Mouse (Mus musculus): ENCODE measurements around the gene Vti1a.
A peak's percentile ranks its signal among the peaks of the same experiment; 100 is the strongest.

Gene Vti1a

GRCm38 (mm10) chr19:55297961-55298360, 18.1 kb upstream of the Vti1a start:
- no peak for TF ChIP-seq CTCF (conservative IDR thresholded peaks at IDR 0.05; ENCODE audit: low read length)
- no peak for TF ChIP-seq POU5F1 (IDR thresholded peaks at IDR 0.05; ENCODE audit: borderline replicate concordance, low read length)
- TF ChIP-seq NANOG (IDR thresholded peaks at IDR 0.05; ENCODE audit: borderline replicate concordance, low read length) = no peak
- no peak overlapping the region for H3K4me3 ChIP-seq (replicated peaks; ENCODE audit: low read length)
- no peaks in the 10 kb centered on the region for H3K4me1 ChIP-seq (replicated peaks; ENCODE audit: low read depth, low read length)
- H3K27me3 ChIP-seq (ENCODE audit: insufficient read depth, low read length) = no peaks in the 10 kb centered on the region
- peaks cover 95% of the 10 kb centered on the region for H3K36me3 ChIP-seq (ENCODE audit: insufficient read depth, low read length)
- no peaks in the 10 kb centered on the region for H3K9me3 ChIP-seq (ENCODE audit: low read length)

GRCm38 (mm10) chr19:55299378-55299777, 16.7 kb upstream of the Vti1a start:
- no peaks in the 10 kb centered on the region for H3K9me3 ChIP-seq (ENCODE audit: low read length)
- H3K4me3 ChIP-seq (replicated peaks; ENCODE audit: low read length) = no peak overlapping the region
- no peaks in the 10 kb centered on the region for H3K4me1 ChIP-seq (replicated peaks; ENCODE audit: low read depth, low read length)
- H3K36me3 ChIP-seq (ENCODE audit: insufficient read depth, low read length) = peaks cover 100% of the 10 kb centered on the region
- no peaks in the 10 kb centered on the region for H3K27me3 ChIP-seq (ENCODE audit: insufficient read depth, low read length)
- no peak for TF ChIP-seq CTCF (conservative IDR thresholded peaks at IDR 0.05; ENCODE audit: low read length)
- no peak for TF ChIP-seq POU5F1 (IDR thresholded peaks at IDR 0.05; ENCODE audit: borderline replicate concordance, low read length)
- no peak for TF ChIP-seq NANOG (IDR thresholded peaks at IDR 0.05; ENCODE audit: borderline replicate concordance, low read length)

- Histone ChIP-seq H3K27me3 (ENCODE audit: insufficient read depth, low read length) (no peaks in the 10 kb centered on the region), H3K9me3 (ENCODE audit: low read length) (no peaks in the 10 kb centered on the region), H3K4me3 (replicated peaks; ENCODE audit: low read length) (no peak overlapping the region), H3K36me3 (ENCODE audit: insufficient read depth, low read length) (peaks cover 95% of the 10 kb centered on the region), H3K4me1 (replicated peaks; ENCODE audit: low read depth, low read length) (no peaks in the 10 kb centered on the region)
- TF ChIP-seq POU5F1 (IDR thresholded peaks at IDR 0.05; ENCODE audit: borderline replicate concordance, low read length) = no peak
- TF ChIP-seq NANOG (IDR thresholded peaks at IDR 0.05; ENCODE audit: borderline replicate concordance, low read length) = no peak
- no peak for TF ChIP-seq CTCF (conservative IDR thresholded peaks at IDR 0.05; ENCODE audit: low read length)
These were observed 15.6 kb upstream of the Vti1a start for GRCm38 (mm10) chr19:55300525-55300924.

DNA sequence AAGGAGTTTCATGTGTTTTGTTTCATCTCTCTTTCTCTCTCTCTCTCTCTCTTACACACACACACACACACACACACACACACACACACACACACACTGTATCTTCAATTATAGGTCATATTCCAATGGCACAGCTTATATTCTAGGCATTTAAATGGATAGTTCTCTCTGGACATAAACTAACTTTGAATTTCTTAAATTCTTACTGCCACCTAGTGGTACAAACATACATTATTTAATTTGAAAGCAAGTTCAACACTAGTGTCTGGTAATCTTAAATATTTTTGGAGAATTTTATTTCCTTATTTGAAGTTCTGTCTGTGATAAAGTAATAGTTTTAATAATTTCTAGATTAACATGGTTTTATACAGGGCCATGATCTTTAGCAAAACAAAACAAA, 11.1 kb upstream of the Vti1a start:
- Histone ChIP-seq H3K9me3 (ENCODE audit: low read length) (no peaks in the 10 kb centered on the region), H3K4me1 (replicated peaks; ENCODE audit: low read depth, low read length) (no peaks in the 10 kb centered on the region), H3K36me3 (ENCODE audit: insufficient read depth, low read length) (peaks cover 89% of the 10 kb centered on the region), H3K27me3 (ENCODE audit: insufficient read depth, low read length) (no peaks in the 10 kb centered on the region), H3K4me3 (replicated peaks; ENCODE audit: low read length) (no peak overlapping the region)
- TF ChIP-seq POU5F1 (IDR thresholded peaks at IDR 0.05; ENCODE audit: borderline replicate concordance, low read length) (no peak), NANOG (IDR thresholded peaks at IDR 0.05; ENCODE audit: borderline replicate concordance, low read length) (no peak), CTCF (conservative IDR thresholded peaks at IDR 0.05; ENCODE audit: low read length) (peak; percentile 33)

DNA sequence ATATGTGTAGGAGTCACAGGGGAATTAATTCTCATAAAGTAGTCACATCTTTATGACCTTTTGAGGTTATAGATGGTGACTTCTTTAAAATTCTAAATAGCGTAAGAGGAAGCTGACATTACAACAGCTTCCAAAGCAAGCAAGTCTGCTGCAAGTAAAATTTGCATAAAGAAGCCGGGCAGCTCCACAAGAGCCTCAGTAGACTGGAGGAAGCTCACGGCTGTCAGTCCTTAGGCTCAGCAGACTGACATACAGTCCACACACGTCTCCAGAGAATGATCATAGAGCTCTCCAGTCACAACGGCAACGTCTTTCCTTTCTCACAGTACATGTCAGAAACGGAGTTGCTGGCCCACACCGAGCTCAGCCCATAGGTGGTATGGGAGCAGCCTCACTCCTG, 4.2 kb upstream of the Vti1a start:
- Histone ChIP-seq H3K27me3 (ENCODE audit: insufficient read depth, low read length) (0 out of 2 replicates have a peak, but pooled peaks cover 2% of the 10 kb centered on the region), H3K4me1 (replicated peaks; ENCODE audit: low read depth, low read length) (peaks cover 16% of the 10 kb centered on the region), H3K36me3 (ENCODE audit: insufficient read depth, low read length) (peaks cover 75% of the 10 kb centered on the region), H3K4me3 (replicated peaks; ENCODE audit: low read length) (no peak overlapping the region), H3K9me3 (ENCODE audit: low read length) (no peaks in the 10 kb centered on the region)
- TF ChIP-seq NANOG (IDR thresholded peaks at IDR 0.05; ENCODE audit: borderline replicate concordance, low read length) (no peak), POU5F1 (IDR thresholded peaks at IDR 0.05; ENCODE audit: borderline replicate concordance, low read length) (no peak), CTCF (conservative IDR thresholded peaks at IDR 0.05; ENCODE audit: low read length) (no peak)

GRCm38 (mm10) chr19:55313649-55314048, 2.4 kb upstream of the Vti1a start:
- H3K9me3 ChIP-seq (ENCODE audit: low read length) = no peaks in the 10 kb centered on the region
- peaks cover 59% of the 10 kb centered on the region for H3K36me3 ChIP-seq (ENCODE audit: insufficient read depth, low read length)
- H3K4me1 ChIP-seq (replicated peaks; ENCODE audit: low read depth, low read length) = peaks cover 19% of the 10 kb centered on the region
- H3K27me3 ChIP-seq (ENCODE audit: insufficient read depth, low read length) = 0 out of 2 replicates have a peak, but pooled peaks cover 4% of the 10 kb centered on the region
- no peak overlapping the region for H3K4me3 ChIP-seq (replicated peaks; ENCODE audit: low read length)
- TF ChIP-seq POU5F1 (IDR thresholded peaks at IDR 0.05; ENCODE audit: borderline replicate concordance, low read length) = no peak
- no peak for TF ChIP-seq CTCF (conservative IDR thresholded peaks at IDR 0.05; ENCODE audit: low read length)
- TF ChIP-seq NANOG (IDR thresholded peaks at IDR 0.05; ENCODE audit: borderline replicate concordance, low read length) = no peak

- peaks cover 40% of the 10 kb centered on the region for H3K36me3 ChIP-seq (ENCODE audit: insufficient read depth, low read length)
- H3K9me3 ChIP-seq (ENCODE audit: low read length) = no peaks in the 10 kb centered on the region
- 0 out of 2 replicates have a peak, but pooled peaks cover 4% of the 10 kb centered on the region for H3K27me3 ChIP-seq (ENCODE audit: insufficient read depth, low read length)
- peaks cover 19% of the 10 kb centered on the region for H3K4me1 ChIP-seq (replicated peaks; ENCODE audit: low read depth, low read length)
- H3K4me3 ChIP-seq (replicated peaks; ENCODE audit: low read length) = peak within 1 kb of the TSS; percentile 93
- TF ChIP-seq CTCF (conservative IDR thresholded peaks at IDR 0.05; ENCODE audit: low read length) (no peak), NANOG (IDR thresholded peaks at IDR 0.05; ENCODE audit: borderline replicate concordance, low read length) (no peak), POU5F1 (IDR thresholded peaks at IDR 0.05; ENCODE audit: borderline replicate concordance, low read length) (no peak)
These were observed 515 bp upstream of the Vti1a start, which contains the start of gene Zdhhc6 for GRCm38 (mm10) chr19:55315452-55316108. Gene Zdhhc6 (minus strand): TSS chr19:55316032.

DNA sequence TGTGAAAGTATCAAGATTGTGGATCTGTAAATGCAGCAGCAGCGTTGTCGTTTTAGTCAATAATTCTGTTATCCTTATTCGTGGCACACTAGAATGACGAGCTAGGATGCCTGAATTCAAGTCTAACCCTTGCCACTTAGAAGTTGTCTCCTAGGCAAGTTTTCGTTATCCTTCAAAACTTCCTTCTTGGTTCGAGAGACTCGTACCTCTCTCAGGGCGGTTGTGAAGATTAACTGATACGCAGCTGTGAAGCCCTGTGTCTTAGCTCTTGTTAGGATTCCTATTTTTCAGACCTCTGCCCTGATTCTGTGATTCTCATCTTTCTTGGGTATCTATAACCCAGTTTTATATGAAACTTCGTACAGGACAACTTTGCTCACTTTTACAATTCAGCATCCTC, 806 bp downstream of the Vti1a start:
- Histone ChIP-seq H3K4me3 (replicated peaks; ENCODE audit: low read length) (peak overlapping the region; percentile 93), H3K4me1 (replicated peaks; ENCODE audit: low read depth, low read length) (peaks cover 19% of the 10 kb centered on the region), H3K9me3 (ENCODE audit: low read length) (no peaks in the 10 kb centered on the region), H3K27me3 (ENCODE audit: insufficient read depth, low read length) (0 out of 2 replicates have a peak, but pooled peaks cover 4% of the 10 kb centered on the region), H3K36me3 (ENCODE audit: insufficient read depth, low read length) (peaks cover 29% of the 10 kb centered on the region)
- TF ChIP-seq POU5F1 (IDR thresholded peaks at IDR 0.05; ENCODE audit: borderline replicate concordance, low read length) = no peak
- no peak for TF ChIP-seq NANOG (IDR thresholded peaks at IDR 0.05; ENCODE audit: borderline replicate concordance, low read length)
- TF ChIP-seq CTCF (conservative IDR thresholded peaks at IDR 0.05; ENCODE audit: low read length) = no peak
